Mouse (Mus musculus): ENCODE data around the gene Gnas. TPM values are rescaled to one million over a fixed set of nuclear protein-coding genes. Genes with fewer than 3 reads are reported as not detected.
"Not testable (repeated sequence)": the region's sequence is repeated elsewhere in the genome, so short reads cannot be mapped to it uniquely, and the experiment has no call there.

Gene Gnas
- polyA plus RNA-seq, 1 experiment, result 515 TPM

DNA sequence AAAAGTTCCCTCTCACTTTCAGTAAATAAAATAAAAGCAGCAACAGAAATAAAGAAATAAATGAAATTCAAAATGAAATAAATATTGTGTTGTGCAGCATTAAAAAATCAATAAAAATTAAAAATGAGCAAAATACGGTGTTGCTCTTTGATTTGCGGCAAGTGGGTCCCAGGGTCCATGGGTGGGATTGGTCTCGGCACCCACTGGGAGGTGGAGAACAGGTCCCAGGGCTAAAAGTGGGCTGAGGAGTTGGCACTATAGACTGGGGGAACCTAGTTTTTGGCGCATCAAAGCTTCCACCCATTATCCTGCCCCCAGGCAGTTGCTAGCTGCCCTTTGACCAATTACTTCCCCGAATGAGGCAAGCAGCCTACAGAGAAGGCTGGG lies 62.5 kb downstream of the Gnas start, which contains the start of gene Gm20721:
Gene Gm20721 (minus strand): TSS at position 101 of the 387 bp plus-strand sequence.
- H3K4me1 ChIP-seq (ENCODE audit: control insufficient read depth, insufficient read depth, insufficient read length), result peaks cover 20% of the 10 kb centered on the region
- H3K27ac ChIP-seq (ENCODE audit: insufficient read depth, low read length), result no peak within 1 kb of the TSS
- peaks cover 24% of the 10 kb centered on the region for H3K36me3 ChIP-seq (ENCODE audit: control insufficient read depth, insufficient read depth, low read length)
- H3K4me3 ChIP-seq (ENCODE audit: extremely low read depth, insufficient read depth, insufficient read length), result no peak within 1 kb of the TSS
- TF ChIP-seq CTCF (IDR thresholded peaks at IDR 0.05; ENCODE audit: extremely low read depth, insufficient read depth, insufficient read length, insufficient replicate concordance) (no peak), POLR2A (IDR thresholded peaks at IDR 0.05; ENCODE audit: low read depth, low read length) (no peak)
- H3K27me3 ChIP-seq (ENCODE audit: control insufficient read depth, insufficient read depth, low read length), result no peaks in the 10 kb centered on the region
- DNase-seq (ENCODE audit: low read depth in 1 of 2, low spot score in 2 of 2), result no peak
- WGBS, result 93% methylated on average over 5 of the region's 5 CpGs

DNA sequence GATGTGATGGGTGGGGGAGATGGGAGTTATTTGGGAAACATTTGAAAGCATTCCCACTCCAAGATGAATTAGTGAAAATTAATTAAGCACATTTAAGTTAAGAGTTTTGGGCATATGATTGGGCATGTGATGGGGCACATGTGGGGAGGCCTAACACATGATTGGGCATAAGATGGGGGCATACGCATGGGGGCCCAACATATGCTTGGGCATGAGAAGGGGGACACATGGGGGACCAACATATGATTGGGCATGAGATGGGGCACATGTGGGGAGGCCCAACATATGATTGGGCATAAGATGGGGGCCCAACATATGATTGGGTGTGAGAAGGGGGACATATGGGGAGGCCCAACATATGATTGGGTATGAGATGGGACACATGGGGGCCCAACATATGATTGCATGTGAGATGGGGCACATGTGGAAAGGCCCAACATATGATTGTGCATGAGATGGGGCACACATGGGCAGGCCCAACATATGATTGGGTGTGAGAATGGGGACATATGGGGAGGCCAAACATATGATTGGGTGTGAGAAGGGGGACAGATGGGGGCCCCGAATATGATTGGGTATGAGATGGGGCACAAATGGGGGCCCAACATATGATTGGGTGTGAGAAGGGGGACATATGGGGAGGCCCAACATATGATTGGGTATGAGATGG lies 63.0 kb downstream of the Gnas start:
- WGBS, result 97% methylated on average over 2 of the region's 2 CpGs
- Histone ChIP-seq H3K4me1 (ENCODE audit: control insufficient read depth, insufficient read depth, insufficient read length) (peaks cover 17% of the 10 kb centered on the region), H3K36me3 (ENCODE audit: control insufficient read depth, insufficient read depth, low read length) (peaks cover 22% of the 10 kb centered on the region)
- not testable (repeated sequence) for DNase-seq (ENCODE audit: low read depth in 1 of 2, low spot score in 2 of 2); H3K27me3 ChIP-seq (ENCODE audit: control insufficient read depth, insufficient read depth, low read length); H3K27ac ChIP-seq (ENCODE audit: insufficient read depth, low read length); H3K4me3 ChIP-seq (ENCODE audit: extremely low read depth, insufficient read depth, insufficient read length)

DNA sequence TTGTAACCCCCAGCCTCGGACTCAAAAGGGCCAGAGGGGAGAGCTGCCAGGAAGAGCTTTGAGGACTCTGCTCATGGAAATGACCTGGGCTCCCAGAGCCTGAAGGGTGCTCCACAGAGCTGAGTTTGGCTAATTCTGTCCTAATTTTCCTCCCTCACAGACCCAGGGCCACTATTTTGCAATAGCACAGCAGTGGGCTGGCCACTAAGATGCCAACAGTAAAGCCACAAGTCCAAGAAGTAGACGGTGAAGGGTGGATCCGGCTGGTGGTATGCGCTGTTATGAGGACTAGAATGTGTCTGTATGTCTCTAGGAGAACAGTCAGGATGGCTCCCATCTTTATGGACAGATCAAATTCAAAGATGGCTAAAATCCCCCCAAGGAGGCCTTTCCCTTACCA lies 74.4 kb downstream of the Gnas start:
- 95% methylated on average over 4 of the region's 4 CpGs for WGBS
- Histone ChIP-seq H3K4me3 (ENCODE audit: extremely low read depth, insufficient read depth, insufficient read length) (no peak overlapping the region), H3K27ac (ENCODE audit: insufficient read depth, low read length) (no peak overlapping the region), H3K4me1 (ENCODE audit: control insufficient read depth, insufficient read depth, insufficient read length) (no peaks in the 10 kb centered on the region), H3K36me3 (ENCODE audit: control insufficient read depth, insufficient read depth, low read length) (no peaks in the 10 kb centered on the region), H3K27me3 (ENCODE audit: control insufficient read depth, insufficient read depth, low read length) (no peaks in the 10 kb centered on the region)
- TF ChIP-seq POLR2A (IDR thresholded peaks at IDR 0.05; ENCODE audit: low read depth, low read length), result no peak
- no peak for TF ChIP-seq CTCF (IDR thresholded peaks at IDR 0.05; ENCODE audit: extremely low read depth, insufficient read depth, insufficient read length, insufficient replicate concordance)
- DNase-seq (ENCODE audit: low read depth in 1 of 2, low spot score in 2 of 2), result no peak

DNA sequence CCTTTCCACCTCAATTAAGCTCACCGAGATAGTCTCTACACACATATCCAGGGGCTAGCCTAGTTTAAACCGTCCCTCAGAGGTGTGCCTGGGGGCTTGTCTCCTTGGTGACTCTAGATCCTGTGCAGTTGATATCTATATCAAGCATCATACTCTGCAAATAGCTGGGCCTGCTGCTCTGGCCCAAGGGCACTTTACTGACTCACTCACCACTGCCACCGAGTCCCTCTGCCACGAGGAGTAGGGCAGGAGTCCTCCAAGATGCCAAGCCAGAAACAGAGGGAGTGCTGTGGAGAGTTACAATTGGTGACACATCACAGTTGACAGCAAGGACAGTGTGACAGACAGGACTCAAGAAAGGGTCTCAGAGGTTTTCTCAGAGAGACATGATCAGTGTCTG lies 75.5 kb downstream of the Gnas start:
- Histone ChIP-seq H3K27me3 (ENCODE audit: control insufficient read depth, insufficient read depth, low read length) (no peaks in the 10 kb centered on the region), H3K4me3 (ENCODE audit: extremely low read depth, insufficient read depth, insufficient read length) (no peak overlapping the region), H3K36me3 (ENCODE audit: control insufficient read depth, insufficient read depth, low read length) (no peaks in the 10 kb centered on the region), H3K27ac (ENCODE audit: insufficient read depth, low read length) (no peak overlapping the region), H3K4me1 (ENCODE audit: control insufficient read depth, insufficient read depth, insufficient read length) (no peaks in the 10 kb centered on the region)
- no peak for DNase-seq (ENCODE audit: low read depth in 1 of 2, low spot score in 2 of 2)
- TF ChIP-seq POLR2A (IDR thresholded peaks at IDR 0.05; ENCODE audit: low read depth, low read length) (no peak), CTCF (IDR thresholded peaks at IDR 0.05; ENCODE audit: extremely low read depth, insufficient read depth, insufficient read length, insufficient replicate concordance) (no peak)
- 87% methylated on average over 4 of the region's 4 CpGs for WGBS

DNA sequence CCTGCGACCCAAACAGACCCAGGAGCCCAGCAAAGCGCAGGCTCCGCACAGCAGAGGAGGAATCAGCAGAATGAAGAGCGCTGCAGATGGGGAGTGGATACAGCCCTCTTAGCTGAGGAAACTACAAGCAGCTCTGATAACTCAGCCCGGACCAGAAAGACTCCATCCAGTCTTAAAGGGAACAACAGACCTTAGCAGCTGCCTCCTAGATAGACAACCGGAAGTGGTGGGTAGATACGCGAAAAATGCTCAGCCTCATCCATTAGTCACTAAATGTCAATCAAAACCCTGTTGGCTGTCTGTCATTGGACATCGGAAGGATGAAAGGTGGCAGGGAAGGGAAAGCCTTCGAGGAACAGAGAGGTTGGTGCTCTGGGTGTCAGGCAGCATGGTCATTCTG lies 82.5 kb downstream of the Gnas start:
- H3K27ac ChIP-seq (ENCODE audit: insufficient read depth, low read length), result no peak overlapping the region
- H3K4me1 ChIP-seq (ENCODE audit: control insufficient read depth, insufficient read depth, insufficient read length), result no peaks in the 10 kb centered on the region
- H3K4me3 ChIP-seq (ENCODE audit: extremely low read depth, insufficient read depth, insufficient read length), result no peak overlapping the region
- TF ChIP-seq CTCF (IDR thresholded peaks at IDR 0.05; ENCODE audit: extremely low read depth, insufficient read depth, insufficient read length, insufficient replicate concordance) (no peak), POLR2A (IDR thresholded peaks at IDR 0.05; ENCODE audit: low read depth, low read length) (no peak)
- H3K27me3 ChIP-seq (ENCODE audit: control insufficient read depth, insufficient read depth, low read length), result no peaks in the 10 kb centered on the region
- H3K36me3 ChIP-seq (ENCODE audit: control insufficient read depth, insufficient read depth, low read length), result no peaks in the 10 kb centered on the region
- 83% methylated on average over 10 of the region's 10 CpGs for WGBS
- DNase-seq (ENCODE audit: low read depth in 1 of 2, low spot score in 2 of 2), result no peak

DNA sequence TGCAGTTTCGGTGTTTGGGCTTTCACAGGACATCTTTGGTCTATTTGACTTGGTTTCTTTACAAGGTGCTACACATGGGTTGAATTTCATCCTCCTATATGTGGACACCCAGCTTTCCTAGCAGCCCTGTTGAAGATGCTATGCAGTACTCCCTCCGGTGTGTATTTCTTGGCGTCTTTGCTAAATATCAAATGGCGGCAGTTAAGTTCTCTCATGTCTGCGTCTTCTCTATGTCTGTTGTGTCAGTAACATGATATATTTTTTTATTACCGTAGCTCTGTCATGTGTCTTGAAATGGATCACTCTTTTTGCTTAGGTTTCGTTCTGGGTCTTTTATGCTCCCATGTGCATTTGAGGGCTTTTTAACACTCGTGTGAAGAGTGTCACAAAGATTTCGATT lies 96.9 kb downstream of the Gnas start:
- DNase-seq (ENCODE audit: low read depth in 1 of 2, low spot score in 2 of 2), result no peak
- 94% methylated on average over 9 of the region's 9 CpGs for WGBS
- Histone ChIP-seq H3K4me1 (ENCODE audit: control insufficient read depth, insufficient read depth, insufficient read length) (no peaks in the 10 kb centered on the region), H3K36me3 (ENCODE audit: control insufficient read depth, insufficient read depth, low read length) (no peaks in the 10 kb centered on the region), H3K27ac (ENCODE audit: insufficient read depth, low read length) (no peak overlapping the region), H3K4me3 (ENCODE audit: extremely low read depth, insufficient read depth, insufficient read length) (no peak overlapping the region), H3K27me3 (ENCODE audit: control insufficient read depth, insufficient read depth, low read length) (no peaks in the 10 kb centered on the region)
- TF ChIP-seq POLR2A (IDR thresholded peaks at IDR 0.05; ENCODE audit: low read depth, low read length) (no peak), CTCF (IDR thresholded peaks at IDR 0.05; ENCODE audit: extremely low read depth, insufficient read depth, insufficient read length, insufficient replicate concordance) (no peak)

DNA sequence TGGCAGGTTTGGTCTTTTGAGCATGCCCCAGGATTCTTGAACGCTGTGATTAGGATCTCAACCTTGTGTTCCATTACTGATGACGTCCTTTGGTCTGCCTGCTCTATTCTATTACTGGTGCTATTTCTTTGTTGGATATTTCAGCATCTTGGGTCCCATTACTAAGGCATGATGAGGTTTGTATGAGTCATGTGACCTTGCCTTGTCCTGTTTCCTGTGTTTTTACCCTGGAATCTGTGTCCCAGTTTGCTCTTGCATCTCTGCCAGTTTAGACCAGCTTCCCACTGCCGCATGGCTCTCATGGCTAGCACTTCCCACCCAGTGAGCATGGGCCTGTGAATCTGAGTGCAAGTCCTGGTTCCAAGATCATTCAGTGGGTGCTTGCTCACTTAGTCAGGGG lies 107.8 kb downstream of the Gnas start:
- no peak for DNase-seq (ENCODE audit: low read depth in 1 of 2, low spot score in 2 of 2)
- TF ChIP-seq POLR2A (IDR thresholded peaks at IDR 0.05; ENCODE audit: low read depth, low read length) (no peak), CTCF (IDR thresholded peaks at IDR 0.05; ENCODE audit: extremely low read depth, insufficient read depth, insufficient read length, insufficient replicate concordance) (no peak)
- Histone ChIP-seq H3K4me3 (ENCODE audit: extremely low read depth, insufficient read depth, insufficient read length) (no peak overlapping the region), H3K36me3 (ENCODE audit: control insufficient read depth, insufficient read depth, low read length) (no peaks in the 10 kb centered on the region), H3K4me1 (ENCODE audit: control insufficient read depth, insufficient read depth, insufficient read length) (no peaks in the 10 kb centered on the region), H3K27ac (ENCODE audit: insufficient read depth, low read length) (no peak overlapping the region), H3K27me3 (ENCODE audit: control insufficient read depth, insufficient read depth, low read length) (no peaks in the 10 kb centered on the region)
- 92% methylated on average over 3 of the region's 3 CpGs for WGBS
